Mouse (Mus musculus) cortical plate, adult 2 months (tissue): Measurements from ENCODE around the gene Uqcc3. TPM values are rescaled to one million over a fixed set of nuclear protein-coding genes. Genes with fewer than 3 reads are reported as not detected.
A peak's percentile ranks its signal among the peaks of the same experiment; 100 is the strongest.

Source experiments
- H3K27ac ChIP-seq: fragments of 200-500 bp; 2 replicates; pipeline ENCODE4 v1.5.1; 2012; ENCODE audit warnings: low read length, control low read depth, inconsistent platforms; ENCODE audit not compliant: insufficient read depth
- H3K4me1 ChIP-seq: fragments of 200-500 bp; 2 replicates; pipeline ENCODE4 v1.6.1; 2011; ENCODE audit warnings: low read length; ENCODE audit not compliant: control insufficient read depth, insufficient read depth
- H3K4me3 ChIP-seq: fragments of 200-500 bp; 2 replicates; pipeline ENCODE4 v1.5.1; 2011; ENCODE audit warnings: mild to moderate bottlenecking, low read length, control low read depth; ENCODE audit not compliant: insufficient read depth
- CTCF ChIP-seq: fragments of 200-500 bp; IDR thresholded peaks from 2 replicates; pipeline ENCODE4 v1.5.1; 2011; ENCODE audit warnings: mild to moderate bottlenecking, control low read depth, low read length; ENCODE audit not compliant: insufficient read depth; ENCODE audit errors: extremely low read depth
- POLR2A ChIP-seq: fragments of 200-500 bp; IDR thresholded peaks from 2 replicates; pipeline ENCODE4 v1.6.1; 2011; ENCODE audit warnings: mild to moderate bottlenecking, low read length, control low read depth; ENCODE audit not compliant: insufficient read depth; ENCODE audit errors: extremely low read depth
- polyA plus RNA-seq: library from polyadenylated mRNA; depleted of rRNA; stranded (reverse); fragments of >200 nt; gene quantifications from 2 replicates; pipeline ENCODE4 v1.2.3, GENCODE M21; 2012; rRNA removed

The Uqcc3 gene
- 70.1 and 77.2 TPM in 2 replicates for polyA plus RNA-seq

GRCm38 (mm10) chr19:8880311-8881033 is at the start of gene Uqcc3:
Uqcc3 (minus strand) TSS chr19:8880923.
- Histone ChIP-seq H3K4me1 (peaks cover 3% of the 10 kb centered on the region), H3K4me3 (peak within 1 kb of the TSS; percentile 94), H3K27ac (peak within 1 kb of the TSS; percentile 79)
- TF ChIP-seq CTCF (no peak), POLR2A (peak; percentile 81; the same call in 1 of the 2 replicates)

GRCm38 (mm10) chr19:8930117-8930516 is 49.4 kb upstream of the Uqcc3 start:
- no peaks in the 10 kb centered on the region for H3K4me1 ChIP-seq
- no peak overlapping the region for H3K27ac ChIP-seq
- TF ChIP-seq CTCF (no peak), POLR2A (no peak)
- peak overlapping the region; percentile 17 for H3K4me3 ChIP-seq

- TF ChIP-seq POLR2A, result no peak
- TF ChIP-seq CTCF, result no peak
- Histone ChIP-seq H3K4me3 (peak within 1 kb of the TSS; percentile 17), H3K27ac (no peak within 1 kb of the TSS), H3K4me1 (no peaks in the 10 kb centered on the region)
These were observed 48.7 kb upstream of the Uqcc3 start, which contains the start of the genes Rom1 and Eml3 for GRCm38 (mm10) chr19:8929224-8930088. Rom1 (minus strand) TSS chr19:8929356. Eml3 (plus strand) TSS chr19:8929552.

- TF ChIP-seq CTCF (no peak), POLR2A (no peak)
- Histone ChIP-seq H3K4me3 (peak overlapping the region; percentile 17), H3K27ac (no peak overlapping the region), H3K4me1 (no peaks in the 10 kb centered on the region)
These were observed 48.0 kb upstream of the Uqcc3 start for GRCm38 (mm10) chr19:8928689-8929223.

- Histone ChIP-seq H3K4me1 (no peaks in the 10 kb centered on the region), H3K27ac (no peak overlapping the region), H3K4me3 (no peak overlapping the region)
- TF ChIP-seq CTCF (no peak), POLR2A (no peak)
These were observed 47.3 kb upstream of the Uqcc3 start for GRCm38 (mm10) chr19:8927891-8928525.

GRCm38 (mm10) chr19:8926766-8927165 is 46.0 kb upstream of the Uqcc3 start:
- Histone ChIP-seq H3K4me1 (no peaks in the 10 kb centered on the region), H3K27ac (no peak overlapping the region), H3K4me3 (no peak overlapping the region)
- TF ChIP-seq POLR2A, result no peak
- no peak for TF ChIP-seq CTCF

GRCm38 (mm10) chr19:8921741-8922140 is 41.0 kb upstream of the Uqcc3 start:
- no peak for TF ChIP-seq POLR2A
- TF ChIP-seq CTCF, result no peak
- Histone ChIP-seq H3K4me1 (peaks cover 3% of the 10 kb centered on the region; the same call in 1 of the 2 replicates), H3K4me3 (no peak overlapping the region; the same call in 1 of the 2 replicates), H3K27ac (no peak overlapping the region)

GRCm38 (mm10) chr19:8920836-8921291 is 40.1 kb upstream of the Uqcc3 start:
- Histone ChIP-seq H3K4me1 (peaks cover 3% of the 10 kb centered on the region; the same call in 1 of the 2 replicates), H3K4me3 (peak overlapping the region; percentile 73), H3K27ac (0 out of 2 replicates have a peak overlapping the region, but pooled peaks have one; percentile 4)
- TF ChIP-seq POLR2A, result no peak
- TF ChIP-seq CTCF, result no peak

- Histone ChIP-seq H3K27ac (peak within 1 kb of the TSS; percentile 67), H3K4me1 (peaks cover 3% of the 10 kb centered on the region; the same call in 1 of the 2 replicates), H3K4me3 (peak within 1 kb of the TSS; percentile 73)
- TF ChIP-seq CTCF, result no peak
- TF ChIP-seq POLR2A, result peak; percentile 93
These were observed 39.5 kb upstream of the Uqcc3 start, which contains the start of gene B3gat3 for GRCm38 (mm10) chr19:8920073-8920736. B3gat3 (plus strand) TSS chr19:8920374.
